Mouse (Mus musculus): ENCODE data around the gene Gpr182. TPM values are rescaled to one million over a fixed set of nuclear protein-coding genes. Genes with fewer than 3 reads are reported as not detected.

Gpr182 gene
- total RNA-seq (2023), result 0.41 TPM

GRCm38 (mm10) chr10:127751548-127751947 is at the start of gene Gpr182:
Gene Gpr182, minus strand, starts transcription at chr10:127751732.

GRCm38 (mm10) chr10:127800891-127801290 is 49.4 kb upstream of the Gpr182 start, which contains the start of gene Rdh16:
Gene Rdh16, plus strand, starts transcription at chr10:127801152.

GRCm38 (mm10) chr10:127776011-127776410 is 24.5 kb upstream of the Gpr182 start, which contains the start of gene Rdh9:
Gene Rdh9, plus strand, starts transcription at chr10:127776386.

GRCm38 (mm10) chr10:127759181-127760110 is 7.9 kb upstream of the Gpr182 start, which contains the start of the genes Rdh1 and Rdh16f1:
Gene Rdh1, plus strand, starts transcription at chr10:127759721.
Gene Rdh16f1, plus strand, starts transcription at chr10:127759787.

GRCm38 (mm10) chr10:127739083-127739660 is 12.4 kb downstream of the Gpr182 start, which contains the start of gene Zbtb39:
Gene Zbtb39, plus strand, starts transcription at chr10:127739538.

GRCm38 (mm10) chr10:127724178-127724577 is 27.4 kb downstream of the Gpr182 start, which contains the start of gene Tac2:
Gene Tac2, plus strand, starts transcription at chr10:127724478.

GRCm38 (mm10) chr10:127704766-127705220 is 46.7 kb downstream of the Gpr182 start, which contains the start of gene Myo1a:
Gene Myo1a, plus strand, starts transcription at chr10:127705170.

Other genes starting within 250 kb of the Gpr182 start
- not detected for gene Ndufa4l2, start 236.8 kb downstream of the Gpr182 start, total RNA-seq (2023)
- gene Shmt2, start 229.3 kb downstream of the Gpr182 start, total RNA-seq (2023), result 70.1 TPM
- not detected for gene Nxph4, start 217.2 kb downstream of the Gpr182 start, total RNA-seq (2023)
- 9.4 TPM for gene Lrp1, start 130.6 kb downstream of the Gpr182 start, total RNA-seq (2023)
- gene Stat6, start 108.7 kb downstream of the Gpr182 start, total RNA-seq (2023), result 196 TPM
- gene Nemp1, start 84.8 kb downstream of the Gpr182 start, total RNA-seq (2023), result 7.1 TPM
- 48.2 TPM for gene Nab2, start 83.2 kb downstream of the Gpr182 start, total RNA-seq (2023)
- 0.33 TPM for gene Myo1a, start 46.6 kb downstream of the Gpr182 start, total RNA-seq (2023)
- not detected for gene Tac2, start 27.3 kb downstream of the Gpr182 start, total RNA-seq (2023)
- 10.6 TPM for gene Zbtb39, start 12.2 kb downstream of the Gpr182 start, total RNA-seq (2023)
- 0.18 TPM for gene Rdh1, start 8.0 kb upstream of the Gpr182 start, total RNA-seq (2023)
- not detected for gene Rdh16f1, start 8.1 kb upstream of the Gpr182 start, total RNA-seq (2023)
- 0.80 TPM for gene Rdh9, start 24.7 kb upstream of the Gpr182 start, total RNA-seq (2023)
- not detected for gene Rdh16, start 49.4 kb upstream of the Gpr182 start, total RNA-seq (2023)
- gene Rdh19, start 98.2 kb upstream of the Gpr182 start, total RNA-seq (2023), result not detected
- gene Rdh16f2, start 114.7 kb upstream of the Gpr182 start, total RNA-seq (2023), result not detected
- not detected for gene Rdh7, start 137.1 kb upstream of the Gpr182 start, total RNA-seq (2023)
- not detected for gene Sdr9c7, start 146.8 kb upstream of the Gpr182 start, total RNA-seq (2023)

All from CD4-positive naive resting alpha-beta T cell, adult 57 days (primary cell).